Mouse (Mus musculus) c-Kit-negative CD71-positive TER-119-positive erythroid progenitor cells, embryonic 14.5 days (primary cell): ENCODE results near the gene Cyld.
"Not testable (repeated sequence)": the region's sequence is repeated elsewhere in the genome, so short reads cannot be mapped to it uniquely, and the experiment has no call there.

ENCODE experiments used
- DNase-seq: peaks from one replicate; pipeline ENCODE4 v3.0.0-alpha.2; 2013; ENCODE audit warnings: low read depth, low spot score

Cyld gene

GRCm38 (mm10) chr8:88696721-88697641 is at the start of gene Cyld:
Gene Cyld (plus strand): TSS chr8:88697028.
- peak; percentile 96 for DNase-seq

DNA sequence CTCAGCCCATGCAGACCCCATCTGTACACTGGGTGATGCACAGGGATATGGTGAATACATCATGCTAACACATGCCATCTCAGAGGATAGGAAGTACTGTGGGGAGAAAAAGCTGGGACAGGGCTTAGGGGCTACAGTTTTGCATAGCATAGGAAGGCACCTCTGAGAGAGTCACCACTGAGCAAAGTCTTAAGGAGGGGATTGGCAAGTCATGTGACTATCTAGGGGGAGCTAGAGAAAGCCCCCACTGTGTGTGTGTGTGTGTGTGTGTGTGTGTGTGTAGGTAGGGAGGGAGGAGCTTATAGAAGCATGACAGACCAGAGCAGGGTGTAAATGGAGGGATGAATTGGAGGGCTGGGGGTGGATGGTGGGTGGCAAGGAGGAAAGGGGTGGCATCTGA is 48.5 kb upstream of the Cyld start:
- no peak for DNase-seq

- DNase-seq, result no peak
Observed at GRCm38 (mm10) chr8:88650016-88650708, 46.7 kb upstream of the Cyld start.

- not testable (repeated sequence) for DNase-seq
Observed at GRCm38 (mm10) chr8:88651122-88651521, 45.7 kb upstream of the Cyld start.

DNA sequence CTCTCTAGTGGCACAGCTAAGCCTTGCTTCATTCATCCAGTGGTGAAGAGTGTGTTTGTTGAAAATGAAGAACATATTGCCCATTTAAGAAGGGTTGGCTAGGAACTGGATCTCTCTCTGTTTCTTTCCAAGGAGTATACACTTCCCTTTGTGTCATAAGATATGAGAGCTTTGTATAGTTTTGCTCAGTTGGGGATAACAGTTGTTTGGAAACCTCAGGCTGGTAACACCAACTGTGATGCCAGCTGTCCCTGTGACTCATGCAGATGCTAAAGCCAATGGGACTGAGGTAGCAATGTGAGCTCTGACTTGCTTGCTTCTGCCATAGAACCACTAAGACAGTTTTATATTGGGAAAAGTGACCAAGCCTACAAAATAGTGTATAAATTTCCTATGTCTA is 41.5 kb upstream of the Cyld start:
- no peak for DNase-seq

GRCm38 (mm10) chr8:88659873-88660272 is 37.0 kb upstream of the Cyld start:
- DNase-seq, result no peak

DNA sequence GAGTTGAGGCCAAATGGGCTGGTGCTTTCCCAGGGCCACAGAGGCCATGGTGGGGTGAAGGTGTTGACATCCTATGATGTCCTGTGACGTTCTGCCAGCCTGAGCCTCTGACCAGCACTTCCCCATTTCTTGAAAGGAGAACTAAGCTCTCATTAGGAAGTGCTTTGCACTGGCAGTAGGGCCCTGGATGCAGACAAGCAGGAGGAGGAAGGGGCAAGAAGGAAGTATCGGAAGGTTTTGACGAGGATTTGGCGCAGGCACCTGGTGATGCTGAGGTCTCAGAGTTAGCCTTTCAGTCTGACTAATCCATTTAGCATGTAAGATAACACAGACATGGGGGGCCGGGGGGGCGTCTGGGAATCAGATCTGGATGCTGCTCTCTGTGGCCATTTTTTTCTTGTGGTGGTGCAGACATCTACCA is 34.4 kb upstream of the Cyld start:
- DNase-seq, result no peak

GRCm38 (mm10) chr8:88664121-88664520 is 32.7 kb upstream of the Cyld start:
- DNase-seq, result no peak

GRCm38 (mm10) chr8:88664947-88665346 is 31.9 kb upstream of the Cyld start:
- DNase-seq, result no peak

GRCm38 (mm10) chr8:88666435-88666834 is 30.4 kb upstream of the Cyld start:
- DNase-seq, result no peak

- no peak for DNase-seq
Observed at GRCm38 (mm10) chr8:88668400-88669086, 28.3 kb upstream of the Cyld start.

DNA sequence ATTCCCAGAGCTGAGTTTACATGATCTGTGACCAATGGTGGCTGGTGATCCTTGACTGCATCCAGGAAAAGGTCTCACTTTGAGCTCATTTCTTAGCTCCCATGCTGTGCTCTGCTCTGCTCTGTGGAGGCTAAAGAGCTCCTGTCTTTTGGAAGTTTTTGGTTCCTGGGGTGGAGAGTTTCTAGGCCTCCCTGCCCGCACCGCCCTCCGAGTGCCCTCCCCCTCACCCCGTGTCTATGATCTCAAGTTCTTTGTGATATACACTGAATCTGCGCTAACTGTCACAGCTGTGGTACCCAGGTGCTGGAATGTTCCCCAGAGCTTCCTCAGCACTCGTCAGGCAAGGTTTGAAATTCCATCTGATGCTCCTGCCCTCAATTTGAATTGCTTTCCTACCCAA is 26.0 kb upstream of the Cyld start:
- no peak for DNase-seq

DNA sequence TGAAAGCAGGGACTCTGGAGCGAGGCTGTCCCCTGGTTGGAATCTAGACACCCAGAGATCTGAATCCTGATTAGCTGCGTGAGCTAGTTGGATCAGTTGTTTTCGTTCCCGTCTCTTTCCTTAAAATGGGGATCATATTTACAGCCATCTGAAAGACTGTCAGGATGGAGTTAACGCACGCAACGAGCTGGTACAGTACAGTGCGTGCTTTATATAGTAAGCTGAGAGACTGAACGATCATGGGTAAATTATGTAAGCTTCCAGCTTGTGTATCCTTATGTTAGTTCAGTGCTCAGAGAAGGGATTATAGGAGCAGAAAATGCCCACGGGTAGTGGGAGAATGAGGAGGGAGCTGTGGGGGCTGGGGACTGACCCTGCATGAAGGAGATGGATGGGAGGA is 25.3 kb upstream of the Cyld start:
- no peak for DNase-seq

- DNase-seq, result no peak
Observed at GRCm38 (mm10) chr8:88673859-88674258, 23.0 kb upstream of the Cyld start.

DNA sequence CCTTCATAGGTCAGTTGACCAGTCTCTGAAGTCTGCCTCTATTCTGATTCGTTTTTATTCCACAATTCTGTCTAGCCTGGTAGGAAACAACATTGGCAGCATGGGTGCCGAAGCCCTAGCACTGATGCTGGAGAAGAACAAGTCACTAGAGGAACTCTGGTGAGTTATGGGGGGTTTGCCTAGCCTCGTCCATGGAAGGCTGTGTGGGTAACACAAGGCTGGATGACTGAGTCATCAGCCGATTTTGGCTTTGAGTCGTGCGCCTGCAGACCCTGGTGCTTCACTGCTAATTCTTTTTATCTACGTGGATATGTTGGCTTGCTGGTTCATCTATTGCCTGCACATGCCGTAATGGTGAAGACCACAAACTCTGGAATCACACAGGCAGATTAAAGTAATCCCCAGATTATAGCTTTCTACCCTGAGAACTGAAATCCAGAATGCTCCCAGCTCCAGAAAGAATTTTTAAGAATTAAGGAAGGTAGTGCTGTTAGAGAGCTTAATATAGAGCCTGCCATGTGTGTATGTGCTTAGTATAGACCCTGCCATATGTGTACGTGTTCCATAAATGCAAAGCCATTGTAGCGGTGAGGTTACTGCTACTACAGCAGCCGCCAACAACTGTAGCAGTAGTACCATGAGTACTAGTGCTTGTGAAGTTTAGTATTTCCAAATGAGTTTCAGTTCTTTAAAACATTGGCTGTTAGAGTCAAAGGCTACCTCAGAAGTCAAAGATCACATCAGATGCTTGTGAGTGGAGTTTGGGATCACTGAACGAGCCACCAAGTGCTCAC is 21.3 kb upstream of the Cyld start:
- no peak for DNase-seq

DNA sequence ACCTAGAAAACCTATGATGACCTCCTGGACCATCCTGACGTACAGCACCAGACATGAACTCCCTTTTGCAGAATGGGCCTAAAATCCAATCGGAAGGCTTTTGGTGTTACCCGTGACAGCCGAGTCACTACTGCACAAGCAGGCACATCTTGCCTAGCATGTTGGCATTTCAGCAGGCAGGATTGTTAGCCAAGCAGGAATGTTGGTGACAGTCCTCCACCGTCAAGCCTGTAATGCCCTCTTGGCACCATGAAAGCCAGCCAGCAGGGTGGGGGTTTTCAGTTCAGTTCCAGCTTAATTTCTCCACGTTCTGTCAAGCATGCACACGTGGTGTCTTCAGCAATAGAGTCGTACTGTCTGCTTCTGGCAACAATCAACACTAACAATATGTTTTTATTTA is 19.8 kb upstream of the Cyld start:
- DNase-seq, result no peak

DNA sequence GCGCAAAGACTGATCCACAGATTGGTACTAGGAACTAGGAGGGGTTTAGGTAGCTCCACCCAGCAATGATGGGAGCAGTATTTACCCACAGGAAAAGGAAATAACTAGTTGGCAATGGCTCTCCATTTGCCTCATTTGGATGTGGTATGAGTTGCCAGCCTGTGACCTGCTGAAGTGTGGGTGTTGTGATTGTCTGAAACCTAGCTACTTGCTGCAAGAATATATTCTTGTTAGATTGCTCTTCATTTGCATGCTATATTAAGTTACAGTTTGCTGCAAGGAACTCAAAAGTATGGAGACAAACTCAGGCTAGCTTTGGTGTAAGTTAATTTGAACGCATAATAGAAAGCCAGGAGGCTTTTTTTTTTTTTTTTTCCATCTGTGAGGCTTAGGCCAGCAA is 16.3 kb upstream of the Cyld start:
- DNase-seq, result no peak

GRCm38 (mm10) chr8:88681046-88681445 is 15.8 kb upstream of the Cyld start:
- DNase-seq, result no peak

- no peak for DNase-seq
Observed at GRCm38 (mm10) chr8:88683656-88684289, 13.1 kb upstream of the Cyld start.

DNA sequence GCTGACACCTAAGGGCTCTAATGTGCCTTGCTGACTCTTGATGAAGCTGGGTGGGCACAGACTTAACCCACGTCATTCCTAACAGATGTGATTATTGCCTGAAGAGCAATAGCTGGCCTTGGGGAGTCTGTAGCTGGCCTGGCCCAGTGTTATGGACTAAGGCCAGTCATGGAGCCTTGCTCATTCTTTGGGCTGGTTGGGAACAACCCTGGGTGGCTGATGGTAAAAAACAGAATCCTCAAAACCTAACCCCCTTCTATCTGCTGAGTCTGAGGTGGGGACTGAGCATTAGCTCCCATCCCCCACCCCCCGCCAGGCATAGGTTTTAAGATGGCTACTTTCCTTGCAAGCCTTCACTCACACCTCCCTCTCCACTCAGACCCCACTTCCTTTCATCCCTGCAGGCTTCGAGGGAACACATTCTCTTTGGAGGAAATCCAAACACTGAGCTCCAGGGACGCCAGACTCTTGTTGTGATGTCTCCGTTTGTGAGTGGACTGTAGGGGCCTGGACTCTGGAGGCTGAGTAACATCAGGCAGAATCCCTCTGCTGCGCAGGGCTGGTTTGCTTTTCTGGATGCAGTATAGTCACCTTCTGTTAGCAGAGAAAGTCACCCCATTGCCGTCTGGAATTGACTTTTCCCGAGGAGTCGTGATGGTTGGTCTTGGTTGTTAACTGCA is 10.5 kb upstream of the Cyld start:
- DNase-seq, result no peak

DNA sequence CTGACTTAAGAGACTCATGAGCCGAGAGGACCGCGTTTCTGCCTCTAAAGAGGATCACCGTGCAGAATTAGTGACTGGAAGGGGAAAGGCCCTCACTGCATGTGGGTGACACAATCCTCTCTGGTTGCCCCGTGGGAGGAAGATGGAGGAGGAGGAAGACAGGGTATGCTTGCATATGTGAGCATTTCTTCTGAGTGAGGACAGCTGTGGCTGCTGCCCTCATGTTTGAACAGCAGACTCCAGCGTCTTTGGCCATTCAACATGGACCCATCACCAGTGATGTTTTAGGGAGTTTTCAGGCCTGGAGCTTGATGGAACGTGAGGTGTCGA is 10.0 kb upstream of the Cyld start:
- DNase-seq, result no peak
